Mouse (Mus musculus): ENCODE results near the gene Olfr1344. TPM values are rescaled to one million over a fixed set of nuclear protein-coding genes. Genes with fewer than 3 reads are reported as not detected.
A peak's percentile ranks its signal among the peaks of the same experiment; 100 is the strongest.

Olfr1344 gene
- polyA plus RNA-seq (2014; fragmentation: Nextera tagmentation; extraction: Ambion mirVana): not detected in 2 replicates

DNA sequence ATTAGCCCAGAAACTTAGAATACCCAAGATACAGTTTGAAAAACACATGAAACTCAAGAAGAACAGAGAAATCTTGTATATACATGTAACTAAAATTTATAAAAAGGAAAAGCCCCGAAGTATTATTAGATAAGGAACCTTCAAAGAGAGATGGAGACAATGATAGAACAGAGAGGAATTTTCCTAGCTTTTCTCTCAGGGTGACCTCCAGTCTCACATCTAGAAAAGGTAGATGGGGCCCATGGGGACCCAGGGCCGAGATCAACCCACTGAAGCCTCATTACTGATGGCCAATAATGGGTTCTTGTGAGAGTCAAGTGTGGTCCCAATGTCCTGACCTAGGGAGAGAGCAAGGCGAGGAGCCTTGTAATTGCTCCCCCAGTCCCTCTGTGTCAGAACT is at the start of gene Olfr1344:
Gene Olfr1344 (plus strand): TSS at position 301 of the 400 bp plus-strand sequence.
- Histone ChIP-seq H3K4me1 (replicated peaks; ENCODE audit: control insufficient read depth, insufficient read depth, low read length) (no peaks in the 10 kb centered on the region; the same call in 1 of the 2 replicates), H3K27me3 (ENCODE audit: control insufficient read depth, insufficient read depth, low read length) (no peaks in the 10 kb centered on the region), H3K27ac (ENCODE audit: low read depth, low read length) (no peak within 1 kb of the TSS), H3K9ac (ENCODE audit: low read depth, low read length) (no peak within 1 kb of the TSS), H3K4me2 (replicated peaks; ENCODE audit: low read depth, low read length) (no peak within 1 kb of the TSS), H3K9me3 (ENCODE audit: control insufficient read depth, low read length) (no peaks in the 10 kb centered on the region), H3K36me3 (ENCODE audit: control insufficient read depth, insufficient read depth, low read length) (no peaks in the 10 kb centered on the region), H3K4me3 (ENCODE audit: low read depth, low read length) (no peak within 1 kb of the TSS)
- 82% methylated on average over 3 of the region's 3 CpGs for WGBS
- DNase-seq (ENCODE audit: low spot score) (no peak), ATAC-seq (ENCODE audit: low FRiP score) (no peak)

DNA sequence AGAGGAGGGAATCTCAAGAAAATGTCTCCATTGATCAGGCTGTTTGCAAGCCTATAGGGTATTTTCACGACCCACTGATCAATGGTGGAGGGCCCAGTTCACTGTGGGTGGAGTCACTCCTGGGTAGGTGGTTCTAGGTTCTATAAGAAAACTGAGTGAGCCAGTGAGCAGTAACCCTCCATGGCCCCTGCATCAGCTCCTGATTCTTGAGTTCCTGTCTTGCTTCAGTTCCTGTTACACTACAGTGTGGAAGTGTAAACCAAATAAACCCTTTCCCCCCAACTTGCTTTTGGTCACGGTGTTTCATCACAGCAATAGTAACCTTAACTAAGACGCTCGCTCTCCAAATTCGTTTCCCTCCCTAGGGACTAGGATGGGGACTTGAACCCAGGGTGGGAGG is 49.5 kb upstream of the Olfr1344 start:
- H3K36me3 ChIP-seq (ENCODE audit: control insufficient read depth, insufficient read depth, low read length): no peaks in the 10 kb centered on the region
- no peak overlapping the region for H3K9ac ChIP-seq (ENCODE audit: low read depth, low read length)
- ATAC-seq (ENCODE audit: low FRiP score) (no peak), DNase-seq (ENCODE audit: low spot score) (no peak)
- no peak overlapping the region for H3K4me2 ChIP-seq (replicated peaks; ENCODE audit: low read depth, low read length)
- no peak overlapping the region for H3K27ac ChIP-seq (ENCODE audit: low read depth, low read length)
- no peaks in the 10 kb centered on the region for H3K4me1 ChIP-seq (replicated peaks; ENCODE audit: control insufficient read depth, insufficient read depth, low read length)
- H3K27me3 ChIP-seq (ENCODE audit: control insufficient read depth, insufficient read depth, low read length): no peaks in the 10 kb centered on the region
- H3K4me3 ChIP-seq (ENCODE audit: low read depth, low read length): no peak overlapping the region
- H3K9me3 ChIP-seq (ENCODE audit: control insufficient read depth, low read length): no peaks in the 10 kb centered on the region
- WGBS: 88% methylated on average over 5 of the region's 5 CpGs

DNA sequence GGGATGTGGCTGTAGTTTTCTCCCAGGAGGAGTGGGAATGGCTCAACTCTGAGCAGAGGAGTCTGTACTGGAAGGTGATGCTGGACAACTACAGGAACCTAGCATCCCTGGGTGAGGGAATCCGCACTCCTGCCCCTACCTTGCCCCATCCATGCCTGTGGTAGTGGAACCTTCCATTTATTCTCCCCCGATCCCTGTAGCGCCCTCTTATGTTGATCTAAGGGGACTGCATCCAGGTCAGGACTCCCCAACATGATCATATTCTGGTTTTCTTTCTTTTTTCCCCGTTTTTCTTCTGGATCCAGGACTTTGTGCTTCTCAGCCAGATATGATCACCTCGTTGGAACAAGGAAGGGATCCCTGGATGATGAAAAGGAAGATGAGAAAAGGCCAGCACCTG is 49.0 kb upstream of the Olfr1344 start:
- ATAC-seq (ENCODE audit: low FRiP score): no peak
- Histone ChIP-seq H3K4me3 (ENCODE audit: low read depth, low read length) (no peak overlapping the region), H3K36me3 (ENCODE audit: control insufficient read depth, insufficient read depth, low read length) (no peaks in the 10 kb centered on the region), H3K9ac (ENCODE audit: low read depth, low read length) (no peak overlapping the region), H3K9me3 (ENCODE audit: control insufficient read depth, low read length) (no peaks in the 10 kb centered on the region), H3K27ac (ENCODE audit: low read depth, low read length) (no peak overlapping the region), H3K27me3 (ENCODE audit: control insufficient read depth, insufficient read depth, low read length) (no peaks in the 10 kb centered on the region), H3K4me1 (replicated peaks; ENCODE audit: control insufficient read depth, insufficient read depth, low read length) (no peaks in the 10 kb centered on the region), H3K4me2 (replicated peaks; ENCODE audit: low read depth, low read length) (no peak overlapping the region)
- no peak for DNase-seq (ENCODE audit: low spot score)
- WGBS: 77% methylated on average over 5 of the region's 5 CpGs

DNA sequence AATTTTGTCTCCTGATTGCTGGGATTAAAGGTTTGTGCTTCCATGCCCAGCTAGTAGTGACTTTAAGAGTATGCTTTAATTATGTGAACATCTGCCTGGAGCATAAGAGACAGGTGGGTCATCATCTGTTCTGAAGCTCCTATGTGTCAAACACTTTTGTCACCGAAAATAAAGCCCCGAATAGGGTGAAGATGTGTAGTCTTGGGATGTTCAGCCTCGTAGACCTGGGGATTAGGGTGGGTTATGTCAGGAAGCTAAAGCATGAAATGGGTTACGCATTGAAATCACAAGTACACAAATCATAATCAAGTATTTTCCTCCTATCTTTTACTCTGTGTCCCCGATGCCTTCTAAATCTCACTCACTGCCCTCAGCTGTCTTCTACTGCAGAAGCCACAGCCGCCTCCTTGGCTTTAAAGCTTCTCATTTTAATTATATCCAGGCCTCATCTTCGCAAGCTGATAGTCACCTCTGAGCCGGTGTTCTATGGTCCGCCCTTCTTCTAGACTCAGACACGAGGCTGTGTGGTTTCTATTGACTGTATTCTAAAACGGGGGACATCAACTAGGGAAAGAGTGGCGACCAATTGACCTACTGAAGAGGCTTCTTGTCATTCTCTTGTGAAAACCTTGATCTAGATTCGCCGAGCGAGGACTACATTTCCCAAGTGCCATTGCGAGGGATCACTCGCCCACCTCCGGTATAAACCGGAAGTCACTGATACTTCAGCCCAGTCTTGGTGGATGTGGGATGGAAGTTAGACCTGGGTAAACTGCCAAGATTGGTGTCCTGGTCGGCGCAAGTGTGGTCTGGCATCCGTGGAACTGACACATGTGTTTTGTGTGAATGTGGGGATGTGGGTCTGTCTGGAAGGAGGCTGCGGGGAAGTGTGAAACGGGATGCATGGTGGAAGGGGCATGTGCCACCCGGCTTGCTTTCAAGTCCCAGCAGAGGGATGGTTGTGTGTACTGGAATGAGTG is 40.2 kb upstream of the Olfr1344 start, which contains the start of gene Smim17:
Gene Smim17 (plus strand): TSS at position 720 of the 980 bp plus-strand sequence.
- no peaks in the 10 kb centered on the region; the same call in 1 of the 2 replicates for H3K36me3 ChIP-seq (ENCODE audit: control insufficient read depth, insufficient read depth, low read length)
- H3K27me3 ChIP-seq (ENCODE audit: control insufficient read depth, insufficient read depth, low read length): no peaks in the 10 kb centered on the region
- peak within 1 kb of the TSS; percentile 63 for H3K4me2 ChIP-seq (replicated peaks; ENCODE audit: low read depth, low read length)
- WGBS: 29% methylated on average over 25 of the region's 25 CpGs
- peak within 1 kb of the TSS; percentile 59 for H3K9ac ChIP-seq (ENCODE audit: low read depth, low read length)
- no peaks in the 10 kb centered on the region for H3K4me1 ChIP-seq (replicated peaks; ENCODE audit: control insufficient read depth, insufficient read depth, low read length)
- H3K27ac ChIP-seq (ENCODE audit: low read depth, low read length): no peak within 1 kb of the TSS
- no peaks in the 10 kb centered on the region for H3K9me3 ChIP-seq (ENCODE audit: control insufficient read depth, low read length)
- H3K4me3 ChIP-seq (ENCODE audit: low read depth, low read length): peak within 1 kb of the TSS; percentile 46
- ATAC-seq (ENCODE audit: low FRiP score) (peak; percentile 91), DNase-seq (ENCODE audit: low spot score) (peak; percentile 78)

DNA sequence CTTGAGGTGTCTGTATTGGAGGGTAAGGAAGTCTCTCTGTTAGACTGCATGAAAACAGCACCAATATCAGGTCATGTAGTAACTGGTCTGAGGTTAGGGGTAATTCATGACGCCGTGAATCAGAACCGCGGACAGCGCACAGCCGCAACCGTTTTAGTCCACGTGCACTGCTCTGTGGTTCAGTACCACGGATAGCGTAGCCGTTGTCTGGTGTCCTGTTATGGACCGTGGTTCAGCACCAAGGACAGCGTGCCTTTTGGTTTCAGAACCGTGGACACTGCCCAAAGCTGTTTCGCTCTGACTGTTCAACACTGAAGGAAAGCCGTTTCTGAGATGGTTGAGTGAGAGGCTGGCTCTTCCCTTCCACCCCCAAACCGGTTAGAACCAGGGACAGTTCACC is 28.4 kb upstream of the Olfr1344 start, which contains the start of gene Gm20715:
Gene Gm20715 (plus strand): TSS at position 235 of the 400 bp plus-strand sequence.
- 1% methylated on average over 17 of the region's 17 CpGs for WGBS
- H3K27me3 ChIP-seq (ENCODE audit: control insufficient read depth, insufficient read depth, low read length): no peaks in the 10 kb centered on the region
- H3K9me3 ChIP-seq (ENCODE audit: control insufficient read depth, low read length): no peaks in the 10 kb centered on the region
- H3K27ac ChIP-seq (ENCODE audit: low read depth, low read length): no peak within 1 kb of the TSS
- no peak within 1 kb of the TSS for H3K4me3 ChIP-seq (ENCODE audit: low read depth, low read length)
- no peak within 1 kb of the TSS for H3K9ac ChIP-seq (ENCODE audit: low read depth, low read length)
- ATAC-seq (ENCODE audit: low FRiP score) (peak; percentile 75), DNase-seq (ENCODE audit: low spot score) (peak; percentile 91)
- H3K4me1 ChIP-seq (replicated peaks; ENCODE audit: control insufficient read depth, insufficient read depth, low read length): no peaks in the 10 kb centered on the region
- no peaks in the 10 kb centered on the region for H3K36me3 ChIP-seq (ENCODE audit: control insufficient read depth, insufficient read depth, low read length)
- no peak within 1 kb of the TSS for H3K4me2 ChIP-seq (replicated peaks; ENCODE audit: low read depth, low read length)

DNA sequence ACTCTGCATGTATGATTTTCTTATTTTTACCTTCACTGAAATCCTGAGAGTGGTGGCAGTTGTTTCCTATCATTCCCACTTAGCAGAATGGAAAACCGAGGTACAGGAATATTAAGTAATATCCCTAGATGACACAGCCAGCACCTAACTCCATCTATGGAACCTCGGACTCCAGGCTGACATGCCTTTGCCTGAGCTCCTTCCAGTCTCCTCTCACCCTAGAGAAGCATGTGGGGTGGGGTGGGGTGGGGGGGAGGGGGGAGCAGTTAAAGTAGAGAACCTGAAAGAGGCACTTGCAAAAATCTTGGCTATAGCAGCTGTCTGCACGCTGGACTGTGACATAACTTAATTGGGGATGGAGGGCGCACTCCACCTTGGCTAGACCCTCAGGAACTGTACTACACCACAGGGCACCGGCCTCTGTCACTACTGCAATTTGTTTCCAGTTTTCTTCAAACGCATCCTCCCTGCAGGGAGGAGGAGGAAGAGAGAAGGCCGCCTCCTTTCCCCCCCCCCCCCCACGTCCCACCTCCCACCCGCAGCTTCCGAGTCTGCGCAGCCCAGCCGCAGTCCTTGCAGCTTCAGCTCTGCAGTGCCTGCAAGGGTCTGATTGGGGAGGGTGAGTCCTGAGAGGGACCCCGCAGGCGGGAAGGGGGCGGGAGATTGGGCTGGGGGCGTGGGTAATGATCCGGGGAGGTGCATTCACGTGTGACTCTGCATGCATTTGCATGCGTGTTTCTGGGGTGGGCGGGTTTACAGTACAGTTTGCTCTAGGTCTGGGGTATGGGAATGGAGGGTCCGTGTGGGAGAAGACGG is 23.7 kb upstream of the Olfr1344 start:
- Histone ChIP-seq H3K9me3 (ENCODE audit: control insufficient read depth, low read length) (no peaks in the 10 kb centered on the region), H3K9ac (ENCODE audit: low read depth, low read length) (no peak overlapping the region), H3K4me2 (replicated peaks; ENCODE audit: low read depth, low read length) (peak overlapping the region; percentile 23), H3K4me1 (replicated peaks; ENCODE audit: control insufficient read depth, insufficient read depth, low read length) (no peaks in the 10 kb centered on the region), H3K27me3 (ENCODE audit: control insufficient read depth, insufficient read depth, low read length) (no peaks in the 10 kb centered on the region), H3K4me3 (ENCODE audit: low read depth, low read length) (peak overlapping the region; percentile 19), H3K27ac (ENCODE audit: low read depth, low read length) (no peak overlapping the region), H3K36me3 (ENCODE audit: control insufficient read depth, insufficient read depth, low read length) (no peaks in the 10 kb centered on the region)
- ATAC-seq (ENCODE audit: low FRiP score) (peak; percentile 77), DNase-seq (ENCODE audit: low spot score) (peak; percentile 6)
- WGBS: 6% methylated on average over 20 of the region's 22 CpGs

DNA sequence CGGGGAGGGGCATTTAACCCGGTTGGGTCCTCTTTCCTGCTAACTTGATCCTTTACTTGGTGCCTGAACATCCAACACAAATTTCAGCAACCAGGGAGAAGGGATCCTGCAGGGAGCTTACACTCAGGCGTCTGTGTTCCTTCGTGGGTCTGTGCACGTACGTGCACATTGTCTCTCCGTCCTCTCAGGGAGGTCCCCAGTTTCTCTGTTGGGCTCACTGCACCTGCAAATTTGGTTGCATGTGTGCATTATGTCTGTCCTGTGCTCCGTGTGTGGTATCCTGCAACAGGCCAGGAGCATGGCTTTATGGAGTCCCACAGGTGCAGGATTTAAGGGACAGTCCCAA is 23.1 kb upstream of the Olfr1344 start:
- Histone ChIP-seq H3K9ac (ENCODE audit: low read depth, low read length) (no peak overlapping the region), H3K4me1 (replicated peaks; ENCODE audit: control insufficient read depth, insufficient read depth, low read length) (no peaks in the 10 kb centered on the region), H3K27me3 (ENCODE audit: control insufficient read depth, insufficient read depth, low read length) (no peaks in the 10 kb centered on the region), H3K4me3 (ENCODE audit: low read depth, low read length) (peak overlapping the region; percentile 19; the same call in 1 of the 2 replicates), H3K9me3 (ENCODE audit: control insufficient read depth, low read length) (no peaks in the 10 kb centered on the region), H3K4me2 (replicated peaks; ENCODE audit: low read depth, low read length) (peak overlapping the region; percentile 23), H3K36me3 (ENCODE audit: control insufficient read depth, insufficient read depth, low read length) (no peaks in the 10 kb centered on the region), H3K27ac (ENCODE audit: low read depth, low read length) (no peak overlapping the region)
- 17% methylated on average over 8 of the region's 8 CpGs for WGBS
- ATAC-seq (ENCODE audit: low FRiP score): peak; percentile 29
- no peak for DNase-seq (ENCODE audit: low spot score)

DNA sequence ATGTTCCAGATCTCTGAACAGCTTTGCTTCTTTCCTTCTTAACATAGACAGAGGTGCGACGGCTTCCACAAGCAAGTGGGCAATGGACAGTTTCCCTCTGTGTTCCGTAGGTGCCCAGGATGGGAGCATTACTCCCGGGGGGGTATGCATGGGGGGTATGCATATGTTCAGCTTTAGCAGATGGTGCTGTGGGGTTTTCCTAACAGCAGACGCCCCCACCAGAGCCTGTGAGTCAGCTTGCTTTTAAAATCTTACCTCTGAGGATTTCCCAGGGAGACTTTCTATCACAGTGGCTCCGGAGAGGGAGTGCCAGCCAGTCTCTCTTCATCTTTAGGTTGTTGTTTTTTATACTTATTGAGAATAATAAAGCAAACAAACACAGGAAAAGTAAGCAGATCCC is 18.6 kb upstream of the Olfr1344 start:
- no peaks in the 10 kb centered on the region for H3K27me3 ChIP-seq (ENCODE audit: control insufficient read depth, insufficient read depth, low read length)
- ATAC-seq (ENCODE audit: low FRiP score) (no peak), DNase-seq (ENCODE audit: low spot score) (no peak)
- 79% methylated on average over 6 of the region's 6 CpGs for WGBS
- H3K4me3 ChIP-seq (ENCODE audit: low read depth, low read length): no peak overlapping the region
- H3K9ac ChIP-seq (ENCODE audit: low read depth, low read length): no peak overlapping the region
- H3K4me2 ChIP-seq (replicated peaks; ENCODE audit: low read depth, low read length): no peak overlapping the region
- no peak overlapping the region for H3K27ac ChIP-seq (ENCODE audit: low read depth, low read length)
- no peaks in the 10 kb centered on the region for H3K4me1 ChIP-seq (replicated peaks; ENCODE audit: control insufficient read depth, insufficient read depth, low read length)
- no peaks in the 10 kb centered on the region for H3K36me3 ChIP-seq (ENCODE audit: control insufficient read depth, insufficient read depth, low read length)
- H3K9me3 ChIP-seq (ENCODE audit: control insufficient read depth, low read length): no peaks in the 10 kb centered on the region
